ENCODE assay signal across 20 mouse cellular contexts in the genomic region with DNA sequence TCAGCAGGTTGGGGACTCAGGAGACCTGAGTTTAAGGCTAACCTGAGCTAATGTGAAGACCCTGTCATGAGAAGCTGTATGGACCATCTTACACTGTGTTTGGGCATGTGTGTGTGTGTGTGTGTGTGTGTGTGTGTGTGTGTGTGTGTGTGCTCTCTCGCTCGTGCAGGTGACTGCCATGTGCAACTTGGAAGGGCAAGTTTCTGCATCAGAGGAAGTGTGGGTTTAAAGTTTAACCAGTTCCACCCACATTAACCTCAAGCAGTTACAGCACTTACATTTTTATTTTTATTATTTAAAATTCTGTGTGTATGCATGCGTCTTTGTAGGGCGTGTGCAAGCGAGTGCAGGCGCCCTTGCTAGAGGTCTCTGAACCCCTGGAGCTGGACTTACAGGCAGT.
DNase-seq lines count a peak whose midpoint lies in the region; ATAC-seq lines count a peak whose summit lies in the region.
"Had no signal": no experiment of that assay in that cellular context is flagged by ENCODE, and none has a peak within 500 bp of the region (broad histone marks: within the 10 kb centered on the region; RNA-seq: fewer than 3 reads in every experiment).

No protein-coding gene starts in this region.

- peaks cover 36% of the 10 kb centered on the region for H3K4me1 ChIP-seq in kidney, embryonic 16.5 days (ENCODE audit: insufficient read depth, low read length)
- H3K4me1 ChIP-seq in embryonic facial prominence, embryonic 14.5 days (ENCODE audit: control insufficient read depth, insufficient read depth, low read length), result peaks cover 34% of the 10 kb centered on the region
- H3K4me1 ChIP-seq in heart, embryonic 11.5 days (ENCODE audit: control insufficient read depth, insufficient read depth, low read length), result peaks cover 12% of the 10 kb centered on the region

- H3K36me3 ChIP-seq in kidney, embryonic 16.5 days (ENCODE audit: insufficient read depth, low read length), result peaks cover 17% of the 10 kb centered on the region; the same call in 1 of the 2 replicates
- H3K36me3 ChIP-seq in embryonic facial prominence, embryonic 14.5 days (ENCODE audit: control insufficient read depth, insufficient read depth, low read length), result peaks cover 15% of the 10 kb centered on the region; the same call in 1 of the 2 replicates
- 0 out of 2 replicates have a peak, but pooled peaks cover 3% of the 10 kb centered on the region for H3K36me3 ChIP-seq in heart, embryonic 11.5 days (ENCODE audit: control insufficient read depth, insufficient read depth, low read length)
- H3K36me3 ChIP-seq: heart, embryonic 15.5 days had no signal

- no peaks in the 10 kb centered on the region for H3K27me3 ChIP-seq in kidney, embryonic 16.5 days (ENCODE audit: insufficient read depth, low read length)
- no peaks in the 10 kb centered on the region for H3K27me3 ChIP-seq in embryonic facial prominence, embryonic 14.5 days (replicated peaks; ENCODE audit: control insufficient read depth, insufficient read depth, low read length)
- no peaks in the 10 kb centered on the region for H3K27me3 ChIP-seq in heart, embryonic 11.5 days (ENCODE audit: control insufficient read depth, insufficient read depth, low read length)
- H3K27me3 ChIP-seq: heart, embryonic 15.5 days; limb, embryonic 12.5 days had no signal

- H3K4me2 ChIP-seq in kidney, embryonic 16.5 days (replicated peaks; ENCODE audit: low read depth, low read length), result no peak overlapping the region
- no peak overlapping the region for H3K4me2 ChIP-seq in embryonic facial prominence, embryonic 14.5 days (ENCODE audit: low read depth, low read length)
- no peak overlapping the region for H3K4me2 ChIP-seq in heart, embryonic 11.5 days
- H3K4me2 ChIP-seq: heart, embryonic 15.5 days; limb, embryonic 12.5 days; midbrain, embryonic 11.5 days had no signal

- H3K27ac ChIP-seq in kidney, embryonic 16.5 days (ENCODE audit: low read length), result peak overlapping the region; percentile 72
- peak overlapping the region; percentile 63; the same call in 1 of the 2 replicates for H3K27ac ChIP-seq in embryonic facial prominence, embryonic 14.5 days (replicated peaks; ENCODE audit: low read depth, low read length)
- no peak overlapping the region for H3K27ac ChIP-seq in heart, embryonic 11.5 days (ENCODE audit: low read depth, low read length)
- H3K27ac ChIP-seq: heart, embryonic 15.5 days; liver, embryonic 14.5 days had no signal

- H3K4me3 ChIP-seq in kidney, embryonic 16.5 days (ENCODE audit: low read length), result no peak overlapping the region
- no peak overlapping the region for H3K4me3 ChIP-seq in embryonic facial prominence, embryonic 14.5 days (ENCODE audit: low read depth, low read length)
- H3K4me3 ChIP-seq in heart, embryonic 11.5 days (ENCODE audit: low read depth, low read length), result no peak overlapping the region
- H3K4me3 ChIP-seq: erythroblast, embryonic 14.5 days; heart, embryonic 15.5 days; limb, embryonic 12.5 days had no signal

- no peaks in the 10 kb centered on the region for H3K9me3 ChIP-seq in kidney, embryonic 16.5 days (ENCODE audit: low read length)
- no peaks in the 10 kb centered on the region for H3K9me3 ChIP-seq in embryonic facial prominence, embryonic 14.5 days (ENCODE audit: control insufficient read depth, low read length)
- no peaks in the 10 kb centered on the region for H3K9me3 ChIP-seq in heart, embryonic 11.5 days (replicated peaks; ENCODE audit: control insufficient read depth, low read length)
- H3K9me3 ChIP-seq: heart, embryonic 15.5 days had no signal

- no peak for ATAC-seq in kidney, embryonic 16.5 days (ENCODE audit: low FRiP score, low TSS enrichment)
- no peak for ATAC-seq in embryonic facial prominence, embryonic 14.5 days (ENCODE audit: low read depth)
- no peak for ATAC-seq in heart, embryonic 11.5 days (replicated peaks; ENCODE audit: insufficient number of reproducible peaks, low FRiP score, low TSS enrichment)
- ATAC-seq: forebrain, embryonic 14.5 days; hindbrain, embryonic 16.5 days had no signal

- H3K9ac ChIP-seq in kidney, embryonic 16.5 days (replicated peaks; ENCODE audit: low read length), result no peak overlapping the region
- no peak overlapping the region for H3K9ac ChIP-seq in embryonic facial prominence, embryonic 14.5 days (ENCODE audit: low read depth, low read length)
- no peak overlapping the region for H3K9ac ChIP-seq in heart, embryonic 11.5 days (ENCODE audit: low read depth, low read length)
- H3K9ac ChIP-seq: heart, embryonic 15.5 days; limb, embryonic 12.5 days; liver, embryonic 14.5 days had no signal

- 77% methylated on average over 6 of the region's 6 CpGs for WGBS in kidney, embryonic 16.5 days
- 92% methylated on average over 6 of the region's 6 CpGs for whole genome bisulfite sequencing in embryonic facial prominence, embryonic 14.5 days
- WGBS in heart, embryonic 11.5 days (ENCODE audit: insufficient replicate concordance), result 91% methylated on average over 6 of the region's 6 CpGs

- no peak for DNase-seq in kidney, adult 8-10 months
- peak; percentile 77 for DNase-seq in CD4-positive, CD25-positive, alpha-beta regulatory T cell, adult 2 months (ENCODE audit: low read depth, low spot score)
- no peak for DNase-seq in embryonic facial prominence, embryonic 14.5 days (ENCODE audit: low spot score)
- DNase-seq in thymus, postnatal 14 days, result peak; percentile 67
- DNase-seq in cerebellum, adult 18-20 months, result no peak
- DNase-seq: adrenal gland, postnatal 25 days; cerebellum, adult 11-12 months; cerebellum, postnatal 25 days; gastrocnemius, postnatal 10 days; heart, adult 18-20 months; layer of hippocampus, adult 9-11 months had no signal

Comparison
In these comparisons a context has a peak if more than half of its experiments do, and no peak if none do; other contexts are left out.
1. DNase-seq: peak in CD4-positive, CD25-positive, alpha-beta regulatory T cell, adult 2 months (single experiment) and thymus, postnatal 14 days (single experiment); none in kidney, adult 8-10 months (0 of 2), embryonic facial prominence, embryonic 14.5 days (single experiment) and cerebellum, adult 18-20 months (0 of 2).